Mouse (Mus musculus) megakaryocyte, embryonic 14.5 days (primary cell): Measurements from ENCODE around the gene Car10.

ENCODE experiments used
- FLI1 ChIP-seq: IDR thresholded peaks from 2 replicates; pipeline ENCODE4 v1.6.1; 2012; ENCODE audit warnings: low read length, inconsistent platforms, mixed read lengths
- GATA1 ChIP-seq: IDR thresholded peaks from 3 replicates; pipeline ENCODE4 v1.6.1; 2012; ENCODE audit warnings: mixed read lengths, low read length, inconsistent platforms, borderline replicate concordance

DNA sequence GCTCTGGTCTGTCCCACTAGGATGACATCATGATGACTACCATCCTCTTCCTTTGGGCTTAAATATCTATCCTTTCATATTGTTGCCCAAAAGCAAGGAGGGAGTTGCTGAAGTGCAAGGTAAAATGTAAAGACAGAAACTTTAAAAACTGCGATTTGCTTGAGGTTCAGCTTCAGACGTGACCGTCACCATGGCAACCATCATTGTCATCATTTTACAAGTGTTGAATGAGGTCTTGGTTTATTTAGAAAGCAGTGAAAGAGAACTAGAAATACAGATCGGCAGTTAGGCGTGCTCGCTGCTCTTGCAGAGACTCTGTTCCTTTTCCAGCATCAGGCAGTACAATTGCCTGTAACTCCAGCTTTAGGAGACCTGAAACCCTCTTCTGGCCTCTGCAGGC is 400.1 kb downstream of the Car10 start:
- TF ChIP-seq GATA1 (no peak), FLI1 (no peak)
